Mouse (Mus musculus): ENCODE results near the gene Gm44790. TPM values are rescaled to one million over a fixed set of nuclear protein-coding genes. Genes with fewer than 3 reads are reported as not detected.

Gm44790 gene
- polyA plus RNA-seq, 1 experiment from 2014 or later: not detected

- no peak for DNase-seq (ENCODE audit: low spot score)
- no peak overlapping the region for H3K4me3 ChIP-seq (ENCODE audit: low read depth, low read length)
- 74% methylated on average over 2 of the region's 2 CpGs for WGBS
- peaks cover 17% of the 10 kb centered on the region for H3K4me1 ChIP-seq (replicated peaks; ENCODE audit: control insufficient read depth, insufficient read depth, low read length)
- no peak overlapping the region for H3K27ac ChIP-seq (ENCODE audit: low read depth)
- no peak for ATAC-seq (replicated peaks; ENCODE audit: low FRiP score, low TSS enrichment, low read depth)
- no peak overlapping the region for H3K9ac ChIP-seq (ENCODE audit: low read length)
- no peaks in the 10 kb centered on the region for H3K36me3 ChIP-seq (ENCODE audit: control insufficient read depth, insufficient read depth, low read length)
- no peaks in the 10 kb centered on the region for H3K9me3 ChIP-seq (ENCODE audit: control insufficient read depth, low read length)
- no peak overlapping the region for H3K4me2 ChIP-seq (ENCODE audit: low read length)
- H3K27me3 ChIP-seq (replicated peaks; ENCODE audit: control insufficient read depth, insufficient read depth, low read length): no peaks in the 10 kb centered on the region
Observed at GRCm38 (mm10) chr6:86399995-86400394, 26.5 kb upstream of the Gm44790 start.

GRCm38 (mm10) chr6:86400972-86401371 lies 25.5 kb upstream of the Gm44790 start:
- Histone ChIP-seq H3K9me3 (ENCODE audit: control insufficient read depth, low read length) (no peaks in the 10 kb centered on the region), H3K4me1 (replicated peaks; ENCODE audit: control insufficient read depth, insufficient read depth, low read length) (peaks cover 9% of the 10 kb centered on the region), H3K9ac (ENCODE audit: low read length) (no peak overlapping the region), H3K27me3 (replicated peaks; ENCODE audit: control insufficient read depth, insufficient read depth, low read length) (no peaks in the 10 kb centered on the region), H3K27ac (ENCODE audit: low read depth) (no peak overlapping the region), H3K4me2 (ENCODE audit: low read length) (peak overlapping the region; percentile 44), H3K36me3 (ENCODE audit: control insufficient read depth, insufficient read depth, low read length) (no peaks in the 10 kb centered on the region), H3K4me3 (ENCODE audit: low read depth, low read length) (peak overlapping the region; percentile 21)
- DNase-seq (ENCODE audit: low spot score) (peak; percentile 82), ATAC-seq (replicated peaks; ENCODE audit: low FRiP score, low TSS enrichment, low read depth) (0 out of 2 replicates have a peak, but pooled peaks have one; percentile 29)
- 4% methylated on average over 9 of the region's 9 CpGs for WGBS

GRCm38 (mm10) chr6:86402681-86403607 lies 23.5 kb upstream of the Gm44790 start:
- H3K9ac ChIP-seq (ENCODE audit: low read length): peak overlapping the region; percentile 49
- no peak for ATAC-seq (replicated peaks; ENCODE audit: low FRiP score, low TSS enrichment, low read depth)

GRCm38 (mm10) chr6:86403728-86404099 lies 22.7 kb upstream of the Gm44790 start:
- Histone ChIP-seq H3K4me1 (replicated peaks; ENCODE audit: control insufficient read depth, insufficient read depth, low read length) (peaks cover 12% of the 10 kb centered on the region), H3K9ac (ENCODE audit: low read length) (peak overlapping the region; percentile 99), H3K36me3 (ENCODE audit: control insufficient read depth, insufficient read depth, low read length) (peaks cover 18% of the 10 kb centered on the region), H3K27me3 (replicated peaks; ENCODE audit: control insufficient read depth, insufficient read depth, low read length) (no peaks in the 10 kb centered on the region), H3K27ac (ENCODE audit: low read depth) (peak overlapping the region; percentile 100; the same call in 1 of the 2 replicates), H3K4me2 (ENCODE audit: low read length) (peak overlapping the region; percentile 60), H3K9me3 (ENCODE audit: control insufficient read depth, low read length) (no peaks in the 10 kb centered on the region), H3K4me3 (ENCODE audit: low read depth, low read length) (peak overlapping the region; percentile 92)
- WGBS: under 1% methylated on average over 15 of the region's 15 CpGs
- DNase-seq (ENCODE audit: low spot score) (peak; percentile 98), ATAC-seq (replicated peaks; ENCODE audit: low FRiP score, low TSS enrichment, low read depth) (peak; percentile 81)

More at GRCm38 (mm10) chr6:86402681-86403607, 23.5 kb upstream of the Gm44790 start:
- H3K27ac ChIP-seq (ENCODE audit: low read depth): no peak overlapping the region
- H3K36me3 ChIP-seq (ENCODE audit: control insufficient read depth, insufficient read depth, low read length): peaks cover 14% of the 10 kb centered on the region
- H3K4me2 ChIP-seq (ENCODE audit: low read length): peak overlapping the region; percentile 60
- no peak for DNase-seq (ENCODE audit: low spot score)
- H3K27me3 ChIP-seq (replicated peaks; ENCODE audit: control insufficient read depth, insufficient read depth, low read length): no peaks in the 10 kb centered on the region
- peaks cover 12% of the 10 kb centered on the region for H3K4me1 ChIP-seq (replicated peaks; ENCODE audit: control insufficient read depth, insufficient read depth, low read length)
- H3K9me3 ChIP-seq (ENCODE audit: control insufficient read depth, low read length): no peaks in the 10 kb centered on the region
- 34% methylated on average over 12 of the region's 12 CpGs for WGBS
- peak overlapping the region; percentile 92 for H3K4me3 ChIP-seq (ENCODE audit: low read depth, low read length)

- H3K4me2 ChIP-seq (ENCODE audit: low read length): peak within 1 kb of the TSS; percentile 61
- peaks cover 12% of the 10 kb centered on the region for H3K4me1 ChIP-seq (replicated peaks; ENCODE audit: control insufficient read depth, insufficient read depth, low read length)
- WGBS: under 1% methylated on average over 61 of the region's 62 CpGs
- H3K4me3 ChIP-seq (ENCODE audit: low read depth, low read length): peak within 1 kb of the TSS; percentile 92
- peak; percentile 96 for ATAC-seq (replicated peaks; ENCODE audit: low FRiP score, low TSS enrichment, low read depth)
- H3K9ac ChIP-seq (ENCODE audit: low read length): peak within 1 kb of the TSS; percentile 99
- H3K27me3 ChIP-seq (replicated peaks; ENCODE audit: control insufficient read depth, insufficient read depth, low read length): no peaks in the 10 kb centered on the region
- DNase-seq (ENCODE audit: low spot score): peak; percentile 97
- H3K9me3 ChIP-seq (ENCODE audit: control insufficient read depth, low read length): no peaks in the 10 kb centered on the region
- peaks cover 23% of the 10 kb centered on the region for H3K36me3 ChIP-seq (ENCODE audit: control insufficient read depth, insufficient read depth, low read length)
- H3K27ac ChIP-seq (ENCODE audit: low read depth): peak within 1 kb of the TSS; percentile 100
Observed at GRCm38 (mm10) chr6:86404100-86404861, 22.2 kb upstream of the Gm44790 start, which contains the start of gene Tia1. TSS of gene Tia1 (plus strand) at chr6:86404219.

- peak overlapping the region; percentile 61 for H3K4me2 ChIP-seq (ENCODE audit: low read length)
- WGBS: under 1% methylated on average over 11 of the region's 11 CpGs
- no peaks in the 10 kb centered on the region for H3K27me3 ChIP-seq (replicated peaks; ENCODE audit: control insufficient read depth, insufficient read depth, low read length)
- no peaks in the 10 kb centered on the region for H3K9me3 ChIP-seq (ENCODE audit: control insufficient read depth, low read length)
- peaks cover 12% of the 10 kb centered on the region for H3K4me1 ChIP-seq (replicated peaks; ENCODE audit: control insufficient read depth, insufficient read depth, low read length)
- ATAC-seq (replicated peaks; ENCODE audit: low FRiP score, low TSS enrichment, low read depth): no peak
- H3K27ac ChIP-seq (ENCODE audit: low read depth): peak overlapping the region; percentile 100
- H3K4me3 ChIP-seq (ENCODE audit: low read depth, low read length): peak overlapping the region; percentile 92
- peak overlapping the region; percentile 99 for H3K9ac ChIP-seq (ENCODE audit: low read length)
- peaks cover 28% of the 10 kb centered on the region for H3K36me3 ChIP-seq (ENCODE audit: control insufficient read depth, insufficient read depth, low read length)
- DNase-seq (ENCODE audit: low spot score): no peak
Observed at GRCm38 (mm10) chr6:86404996-86405395, 21.5 kb upstream of the Gm44790 start.

GRCm38 (mm10) chr6:86406306-86406705 lies 20.2 kb upstream of the Gm44790 start:
- Histone ChIP-seq H3K4me2 (ENCODE audit: low read length) (peak overlapping the region; percentile 61), H3K4me3 (ENCODE audit: low read depth, low read length) (peak overlapping the region; percentile 92; the same call in 1 of the 2 replicates), H3K27ac (ENCODE audit: low read depth) (no peak overlapping the region)

GRCm38 (mm10) chr6:86418711-86419110 lies 7.7 kb upstream of the Gm44790 start:
- no peak overlapping the region for H3K4me3 ChIP-seq (ENCODE audit: low read depth, low read length)
- H3K9ac ChIP-seq (ENCODE audit: low read length): no peak overlapping the region
- no peaks in the 10 kb centered on the region for H3K27me3 ChIP-seq (replicated peaks; ENCODE audit: control insufficient read depth, insufficient read depth, low read length)
- H3K4me2 ChIP-seq (ENCODE audit: low read length): no peak overlapping the region
- no peak overlapping the region for H3K27ac ChIP-seq (ENCODE audit: low read depth)
- H3K9me3 ChIP-seq (ENCODE audit: control insufficient read depth, low read length): no peaks in the 10 kb centered on the region
- WGBS: 89% methylated on average over 6 of the region's 6 CpGs
- H3K4me1 ChIP-seq (replicated peaks; ENCODE audit: control insufficient read depth, insufficient read depth, low read length): no peaks in the 10 kb centered on the region
- peaks cover 88% of the 10 kb centered on the region for H3K36me3 ChIP-seq (ENCODE audit: control insufficient read depth, insufficient read depth, low read length)
- no peak for ATAC-seq (replicated peaks; ENCODE audit: low FRiP score, low TSS enrichment, low read depth)
- DNase-seq (ENCODE audit: low spot score): no peak

More at GRCm38 (mm10) chr6:86406306-86406705, 20.2 kb upstream of the Gm44790 start:
- Histone ChIP-seq H3K27me3 (replicated peaks; ENCODE audit: control insufficient read depth, insufficient read depth, low read length) (no peaks in the 10 kb centered on the region), H3K4me1 (replicated peaks; ENCODE audit: control insufficient read depth, insufficient read depth, low read length) (peaks cover 9% of the 10 kb centered on the region), H3K36me3 (ENCODE audit: control insufficient read depth, insufficient read depth, low read length) (peaks cover 28% of the 10 kb centered on the region), H3K9ac (ENCODE audit: low read length) (no peak overlapping the region), H3K9me3 (ENCODE audit: control insufficient read depth, low read length) (no peaks in the 10 kb centered on the region)
- no peak for DNase-seq (ENCODE audit: low spot score)
- ATAC-seq (replicated peaks; ENCODE audit: low FRiP score, low TSS enrichment, low read depth): no peak
